Mouse (Mus musculus) MEL (cell line): ENCODE results near the gene Gm11084. TPM values are rescaled to one million over a fixed set of nuclear protein-coding genes. Genes with fewer than 3 reads are reported as not detected.

ENCODE experiments used
- DNase-seq: peaks from one replicate; pipeline ENCODE4 v3.0.0; 2011; ENCODE audit warnings: low read depth, low spot score
- H3K27ac ChIP-seq: 2 replicates; pipeline ENCODE4 v1.5.1; 2012; ENCODE audit warnings: low read depth, mild to moderate bottlenecking, control low read depth, low read length, moderate library complexity; ENCODE audit not compliant: control insufficient read depth
- H3K27me3 ChIP-seq, 2 experiments: fragments of 150-350 bp in 1 of 2; sonication (generic) in 1 of 2; 2 replicates each; pipeline ENCODE4 v1.6.1; 2012; ENCODE audit warnings: low read length in 2 of 2, mild to moderate bottlenecking in 2 of 2, improper control_type of control experiment in 1 of 2, moderate library complexity in 1 of 2; ENCODE audit not compliant: insufficient read depth in 2 of 2, control insufficient read depth in 1 of 2
- H3K36me3 ChIP-seq, 2 experiments: 2 replicates each; pipeline ENCODE4 v1.6.1; 2012 to 2014; ENCODE audit warnings: low read length in 2 of 2, improper control_type of control experiment in 1 of 2, inconsistent platforms in 1 of 2, mild to moderate bottlenecking in 1 of 2; ENCODE audit not compliant: insufficient read depth in 2 of 2, control insufficient read depth in 1 of 2
- H3K4me1 ChIP-seq, 2 experiments: fragments of 150-350 bp in 1 of 2; sonication (generic) in 1 of 2; 2 replicates each; pipeline ENCODE4 v1.6.1; 2012; ENCODE audit warnings: low read length in 2 of 2, improper control_type of control experiment in 1 of 2, mild to moderate bottlenecking in 1 of 2; ENCODE audit not compliant: insufficient read depth in 2 of 2, control insufficient read depth in 1 of 2
- H3K4me3 ChIP-seq, 2 experiments: fragments of 150-350 bp in 1 of 2; sonication (generic) in 1 of 2; 2 replicates each; pipeline ENCODE4 v1.5.1; 2012; ENCODE audit warnings: low read depth in 2 of 2, low read length in 2 of 2, mild to moderate bottlenecking in 2 of 2, moderate library complexity in 2 of 2, control low read depth in 1 of 2, improper control_type of control experiment in 1 of 2; ENCODE audit not compliant: control insufficient read depth in 1 of 2, insufficient read depth in 1 of 2
- H3K79me2 ChIP-seq: 2 replicates; pipeline ENCODE4 v1.6.1; 2012; ENCODE audit warnings: mild to moderate bottlenecking, low read length, moderate library complexity; ENCODE audit not compliant: control insufficient read depth, poor library complexity, insufficient read depth
- H3K9ac ChIP-seq: 2 replicates; pipeline ENCODE4 v1.6.1; 2012; ENCODE audit warnings: low read depth, mild to moderate bottlenecking, control low read depth, low read length, moderate library complexity; ENCODE audit not compliant: control insufficient read depth, poor library complexity, severe bottlenecking
- H3K9me3 ChIP-seq: fragments of 150-350 bp; sonication (generic); replicated peaks from 2 replicates; pipeline ENCODE4 v1.6.1; 2012; ENCODE audit warnings: mild to moderate bottlenecking, low read length, improper control_type of control experiment, moderate library complexity; ENCODE audit not compliant: insufficient read depth
- BHLHE40 ChIP-seq: IDR thresholded peaks from 2 replicates; pipeline ENCODE4 v1.6.1; 2012; ENCODE audit warnings: low read depth, mild to moderate bottlenecking, inconsistent platforms, low read length, improper control_type of control experiment, borderline replicate concordance
- E2F4 ChIP-seq: IDR thresholded peaks from 2 replicates; pipeline ENCODE4 v1.6.1; 2011; ENCODE audit warnings: low read depth, low read length, improper control_type of control experiment, borderline replicate concordance
- EP300 ChIP-seq, 2 experiments: IDR thresholded peaks; 2 replicates each; pipeline ENCODE4 v1.6.1; 2011; ENCODE audit warnings: improper control_type of control experiment in 2 of 2, low read length in 2 of 2, low read depth in 1 of 2, mild to moderate bottlenecking in 1 of 2
- KAT2A ChIP-seq: conservative IDR thresholded peaks from 2 replicates; pipeline ENCODE4 v1.6.1; 2012; ENCODE audit warnings: low read depth, low read length, improper control_type of control experiment, inconsistent platforms
- MEF2A ChIP-seq: IDR thresholded peaks from 2 replicates; pipeline ENCODE4 v1.6.1; 2014; ENCODE audit warnings: low read depth, mild to moderate bottlenecking, inconsistent platforms, low read length, improper control_type of control experiment; ENCODE audit not compliant: poor library complexity, insufficient replicate concordance, severe bottlenecking; ENCODE audit errors: extremely low read depth
- MYC ChIP-seq: IDR thresholded peaks from 2 replicates; pipeline ENCODE4 v1.6.1; 2011; ENCODE audit warnings: low read depth, mild to moderate bottlenecking, low read length, improper control_type of control experiment, moderate library complexity
- NRF1 ChIP-seq: IDR thresholded peaks from 2 replicates; pipeline ENCODE4 v1.6.1; 2014; ENCODE audit warnings: low read depth, mild to moderate bottlenecking, inconsistent platforms, low read length, improper control_type of control experiment, moderate library complexity; ENCODE audit not compliant: poor library complexity, insufficient read depth, severe bottlenecking
- POLR2A ChIP-seq, 2 experiments: IDR thresholded peaks; 2 replicates each; pipeline ENCODE4 v1.6.1; 2011 to 2012; ENCODE audit warnings: low read length in 2 of 2, mild to moderate bottlenecking in 2 of 2, control low read depth in 1 of 2, improper control_type of control experiment in 1 of 2, low read depth in 1 of 2, moderate library complexity in 1 of 2; ENCODE audit not compliant: control insufficient read depth in 1 of 2, insufficient read depth in 1 of 2, poor library complexity in 1 of 2
- POLR2AphosphoS2 ChIP-seq: IDR thresholded peaks from 2 replicates; pipeline ENCODE4 v1.6.1; 2011; ENCODE audit warnings: low read length, improper control_type of control experiment
- RCOR1 ChIP-seq: IDR thresholded peaks from 2 replicates; pipeline ENCODE4 v1.6.1; 2012; ENCODE audit warnings: low read depth, mild to moderate bottlenecking, inconsistent platforms, low read length, improper control_type of control experiment
- SMC3 ChIP-seq: IDR thresholded peaks from 2 replicates; pipeline ENCODE4 v1.6.1; 2011; ENCODE audit warnings: low read depth, low read length, improper control_type of control experiment
- TCF12 ChIP-seq: IDR thresholded peaks from 2 replicates; pipeline ENCODE4 v1.6.1; 2014; ENCODE audit warnings: low read depth, mild to moderate bottlenecking, inconsistent platforms, low read length, improper control_type of control experiment, moderate library complexity
- ZKSCAN1 ChIP-seq: IDR thresholded peaks from 2 replicates; pipeline ENCODE4 v1.6.1; 2012; ENCODE audit warnings: low read depth, mild to moderate bottlenecking, inconsistent platforms, low read length, improper control_type of control experiment, moderate library complexity
- polyA plus RNA-seq, 2 experiments: library from polyadenylated mRNA; stranded (reverse) in 1 of 2; unstranded in 1 of 2; fragments of >175 nt in 1 of 2; fragments of >200 nt in 1 of 2; gene quantifications; 2 replicates each; pipeline versions ENCODE4 v1.2.1 to v1.2.4; 2012; ENCODE audit warnings: low replicate concordance in 2 of 2, low read depth in 1 of 2; ENCODE audit not compliant: insufficient read length in 2 of 2, insufficient read depth in 1 of 2, missing spikeins in 1 of 2
- total RNA-seq: library from RNA; depleted of rRNA; stranded (reverse); fragments of 300-350 nt; gene quantifications from 2 replicates; pipeline ENCODE4 v1.2.3, GENCODE M21; 2012; rRNA removed

Gm11084 gene
- total RNA-seq: not detected in 2 replicates
- not detected for polyA plus RNA-seq

GRCm38 (mm10) chr2:72986616-72987015, at the start of gene Gm11084:
TSS of gene Gm11084 (minus strand) at chr2:72986716.
- Histone ChIP-seq H3K4me3 (no peak within 1 kb of the TSS), H3K9me3 (no peaks in the 10 kb centered on the region), H3K27ac (no peak within 1 kb of the TSS), H3K4me1 (peaks cover 4 to 6% of the 10 kb centered on the region in 2 experiments), H3K27me3 (no peaks in the 10 kb centered on the region), H3K36me3 (peaks cover 0 to 13% of the 10 kb centered on the region in 2 experiments; a peak in 2 of 4 replicates), H3K9ac (no peak within 1 kb of the TSS), H3K79me2 (no peaks in the 10 kb centered on the region)
- TF ChIP-seq E2F4 (no peak), KAT2A (no peak), RCOR1 (no peak), BHLHE40 (no peak), ZKSCAN1 (no peak), MYC (no peak)
- no peak for DNase-seq

- H3K9ac ChIP-seq: no peak overlapping the region
- H3K9me3 ChIP-seq: no peaks in the 10 kb centered on the region
- H3K79me2 ChIP-seq: no peaks in the 10 kb centered on the region
- no peaks in the 10 kb centered on the region; a peak in 1 of 4 replicates for H3K27me3 ChIP-seq
- DNase-seq: no peak
- TF ChIP-seq NRF1: no peak
- TF ChIP-seq POLR2AphosphoS2: no peak
- no peak for TF ChIP-seq EP300 (IDR thresholded peaks at IDR 0.05; ENCODE audit: low read depth in 1 of 2, low read length in 2 of 2)
- TF ChIP-seq SMC3: no peak
- no peak for TF ChIP-seq POLR2A (IDR thresholded peaks at IDR 0.05; ENCODE audit: control insufficient read depth in 1 of 2, insufficient read depth in 1 of 2, low read depth in 1 of 2, low read length in 2 of 2, poor library complexity in 1 of 2)
- no peak for TF ChIP-seq TCF12
- TF ChIP-seq MEF2A: no peak
- H3K4me1 ChIP-seq: peaks cover 0 to 6% of the 10 kb centered on the region in 2 experiments; a peak in 3 of 4 replicates
- H3K27ac ChIP-seq: no peak overlapping the region
- H3K36me3 ChIP-seq: no peaks in the 10 kb centered on the region; a peak in 1 of 4 replicates
- H3K4me3 ChIP-seq: no peak overlapping the region
These were observed 44.8 kb upstream of the Gm11084 start for GRCm38 (mm10) chr2:73031061-73032055.
